Mouse (Mus musculus) heart, adult 18-20 months (tissue): Measurements from ENCODE around the gene Gga3. TPM values are rescaled to one million over a fixed set of nuclear protein-coding genes. Genes with fewer than 3 reads are reported as not detected.
A peak's percentile ranks its signal among the peaks of the same experiment; 100 is the strongest.
"Not testable (repeated sequence)": the region's sequence is repeated elsewhere in the genome, so short reads cannot be mapped to it uniquely, and the experiment has no call there.

ENCODE experiments used
- DNase-seq, 2 experiments: peaks; one replicate each; pipeline ENCODE4 v3.0.0; 2021 to 2022; ENCODE audit warnings: mixed read lengths in 1 of 2
- long read RNA-seq, 2 experiments: library from polyadenylated mRNA; stranded (forward); transcript quantifications; one replicate each; pipeline ENCODE4 v2.0.0; 2021
- total RNA-seq, 2 experiments: library from RNA; stranded (reverse); gene quantifications; 2 replicates each; pipeline ENCODE4 v1.2.3; 2021

The Gga3 gene
- 10 to 100 TPM; 16.1 to 19.0 TPM for total RNA-seq
- long read RNA-seq, experiment 1, partial matches to known transcripts: 0 of 16 reads
- long read RNA-seq, experiment 1, other reads (novel, unspliced or antisense): 13 of 16 reads
- long read RNA-seq, experiment 2, partial matches to known transcripts: 1 of 6 reads
- long read RNA-seq, experiment 2, other reads (novel, unspliced or antisense): 5 of 6 reads

DNA sequence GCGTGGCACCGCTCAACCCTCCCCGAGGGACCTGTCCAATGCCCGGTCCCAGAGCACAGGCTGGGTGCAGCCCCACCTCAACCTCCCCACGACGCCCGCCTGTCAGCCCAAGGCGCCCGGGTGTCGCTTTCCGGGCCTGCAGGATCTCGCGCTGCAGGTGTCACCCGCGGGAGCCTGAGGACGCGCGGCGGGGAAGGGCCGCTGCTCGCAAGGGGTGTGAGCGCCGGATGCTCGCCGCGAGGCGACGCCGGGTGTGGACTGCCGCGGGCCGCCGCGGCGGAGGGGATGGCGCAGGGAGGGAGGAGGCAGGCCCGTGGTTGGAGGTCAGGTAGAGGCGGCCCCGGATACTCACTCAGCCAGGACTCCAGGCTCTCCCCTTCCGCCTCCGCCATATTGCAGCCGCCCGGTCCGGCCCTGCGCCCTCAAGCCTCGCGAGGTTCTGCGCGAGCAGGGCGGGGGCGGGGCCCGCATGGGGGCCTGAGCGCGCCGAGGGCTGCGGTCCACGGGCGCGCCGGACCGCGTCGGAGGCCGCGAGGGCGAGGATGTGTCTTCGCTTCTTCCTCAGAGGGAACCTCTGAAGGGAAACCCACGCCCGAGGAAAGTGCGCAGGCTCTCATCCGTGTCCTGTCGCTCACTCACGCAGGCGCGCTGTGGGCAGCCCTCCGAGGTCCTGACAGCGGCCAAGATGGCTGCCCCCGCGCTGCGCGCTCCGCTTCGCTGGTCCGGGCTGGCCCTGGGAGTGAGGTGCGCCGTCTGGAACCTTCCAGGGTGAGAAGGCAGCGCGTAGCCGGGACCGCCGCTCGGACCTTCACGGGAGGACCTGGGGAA, at the start of gene Gga3, which contains the start of gene Mrps7:
Gga3 (minus strand) TSS at position 576 of the 828 bp plus-strand sequence.
Mrps7 (plus strand) TSS at position 450 of the 828 bp plus-strand sequence.
- peak; percentile 94 to 95 for DNase-seq

DNA sequence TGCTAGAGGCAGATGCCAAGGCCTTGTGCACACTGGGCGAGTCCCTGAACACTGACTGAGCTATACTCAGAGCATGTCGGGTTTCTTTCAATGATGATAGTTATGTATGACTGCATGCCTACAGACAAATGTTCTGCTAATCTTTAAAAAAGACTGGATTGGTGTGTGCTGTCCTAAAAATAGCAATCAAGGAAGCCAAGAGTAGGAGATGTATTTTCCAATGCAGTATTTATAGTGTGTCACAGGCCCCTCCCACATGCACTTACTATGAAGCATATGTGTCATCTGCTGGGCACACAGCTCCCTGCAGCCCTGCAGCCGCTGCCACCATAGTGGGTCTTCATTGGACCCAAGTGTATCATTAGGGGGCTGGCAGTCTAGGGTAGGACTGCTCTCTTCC, 49.3 kb upstream of the Gga3 start:
- DNase-seq: peak in 1 of 2 experiments; percentile 37

DNA sequence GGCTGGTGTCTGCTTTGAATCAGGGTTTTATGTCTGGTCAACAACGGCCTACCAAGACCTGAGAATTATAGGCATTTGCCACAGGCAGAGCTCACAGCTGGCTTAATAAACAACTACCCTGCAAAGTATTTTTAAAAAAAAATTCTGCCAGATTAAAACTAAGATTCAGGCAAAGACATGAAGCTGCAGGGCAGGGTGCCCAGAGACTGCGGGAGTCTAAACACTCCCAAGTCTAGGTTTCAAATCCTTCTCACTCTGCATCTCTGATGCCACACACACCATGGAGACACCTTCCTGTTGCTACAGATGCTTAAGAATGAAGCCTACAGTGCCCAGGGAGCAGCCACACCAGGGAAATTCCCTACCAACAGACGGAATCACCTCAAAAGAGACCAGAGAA, 47.8 kb upstream of the Gga3 start:
- DNase-seq: no peak

DNA sequence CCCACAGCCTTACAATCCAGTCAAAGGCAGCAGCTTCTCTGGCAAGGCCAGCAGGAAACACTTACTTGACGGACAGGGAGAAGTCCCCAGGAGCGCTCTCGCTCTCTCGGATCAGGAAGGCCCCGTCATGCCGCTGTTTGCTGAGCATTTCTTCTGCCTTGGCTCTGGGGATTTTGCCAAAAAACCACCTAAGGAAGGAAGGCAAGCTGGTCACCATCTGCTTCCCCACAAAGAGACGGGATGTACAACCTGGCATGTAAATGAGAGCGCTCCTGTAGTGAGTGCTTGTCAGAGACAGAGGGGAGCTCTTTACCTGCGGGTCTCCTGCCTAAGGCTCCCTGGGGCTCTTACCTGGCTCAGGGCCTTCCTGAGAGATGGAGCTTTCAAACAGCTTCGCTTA, 45.9 kb upstream of the Gga3 start:
- DNase-seq: no peak

DNA sequence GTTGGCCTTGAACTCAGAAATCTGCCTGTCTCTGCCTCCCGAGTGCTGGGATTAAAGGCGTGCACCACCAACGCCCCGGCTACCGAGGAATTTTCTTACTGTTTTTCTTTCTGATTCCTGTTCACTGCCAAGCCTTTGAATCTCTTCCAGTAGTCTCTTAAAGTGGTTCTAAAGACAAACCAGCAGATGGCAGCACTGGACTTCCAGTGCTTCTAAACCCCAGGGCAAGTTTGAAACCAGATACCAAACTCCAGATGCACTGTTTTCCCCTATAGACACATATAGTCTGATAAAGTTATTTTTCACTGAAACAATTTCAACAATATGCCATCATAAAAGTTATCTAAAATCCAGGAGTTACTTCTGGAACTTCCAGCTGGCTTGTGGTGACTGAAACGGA, 43.6 kb upstream of the Gga3 start:
- DNase-seq: peak; percentile 69 to 82

DNA sequence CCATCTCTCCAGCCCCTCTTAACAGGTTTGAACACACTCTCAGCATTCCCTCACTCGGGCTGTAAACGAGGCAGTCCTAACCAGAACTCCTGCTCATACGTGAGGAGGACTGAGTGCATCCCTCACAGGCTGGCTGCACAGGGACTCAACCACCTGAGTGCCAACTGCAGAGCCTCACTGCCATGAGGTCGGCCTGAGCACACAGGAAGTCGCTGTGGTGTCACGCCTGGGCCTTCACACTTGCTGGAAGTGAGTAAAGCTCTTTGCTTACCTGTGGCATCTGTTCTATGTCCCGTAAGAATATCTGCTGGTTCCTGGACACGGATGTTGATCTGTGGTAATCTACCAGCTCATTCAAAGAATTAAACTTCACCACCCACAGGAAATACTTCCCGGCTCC, 42.6 kb upstream of the Gga3 start:
- DNase-seq: no peak

DNA sequence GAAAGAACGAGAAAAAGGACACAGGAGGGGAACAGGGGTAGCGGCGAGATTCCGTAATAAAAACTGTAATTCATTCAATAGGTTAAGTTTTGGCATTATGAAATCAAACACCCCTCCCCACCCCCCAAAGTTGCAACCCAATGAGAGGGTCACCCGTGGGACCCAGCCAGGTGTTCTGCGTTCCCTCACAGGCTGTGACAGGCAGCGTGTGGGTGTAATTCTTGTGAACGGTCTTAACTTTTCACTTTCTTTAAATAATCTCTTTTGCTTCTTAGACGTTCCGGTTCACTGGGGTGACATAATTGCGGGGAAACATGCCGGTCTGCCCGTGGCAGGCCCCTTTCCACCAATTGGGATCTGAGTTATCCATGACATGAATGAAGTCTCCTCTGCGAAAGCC, 41.6 kb upstream of the Gga3 start:
- not testable (repeated sequence) for DNase-seq

DNA sequence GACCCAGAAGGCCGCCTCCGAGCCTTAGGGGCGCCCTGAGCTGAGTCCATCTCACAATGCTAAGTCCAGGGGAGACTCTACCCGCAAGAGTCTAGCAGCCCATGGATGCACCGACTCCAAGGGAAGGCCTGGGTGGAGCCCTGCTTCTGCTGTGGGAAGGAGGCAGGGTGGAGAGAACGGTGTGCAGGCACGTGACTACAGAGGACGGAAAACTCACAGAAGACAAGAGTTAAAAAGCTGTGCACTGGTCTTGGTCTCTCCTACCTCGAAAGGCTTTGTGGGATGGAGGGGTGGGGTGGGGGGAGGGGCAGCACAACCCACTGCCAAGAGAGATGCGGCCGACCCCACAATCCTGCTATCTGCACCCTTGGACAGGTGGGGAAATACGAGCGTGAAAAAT, 40.5 kb upstream of the Gga3 start:
- no peak for DNase-seq

DNA sequence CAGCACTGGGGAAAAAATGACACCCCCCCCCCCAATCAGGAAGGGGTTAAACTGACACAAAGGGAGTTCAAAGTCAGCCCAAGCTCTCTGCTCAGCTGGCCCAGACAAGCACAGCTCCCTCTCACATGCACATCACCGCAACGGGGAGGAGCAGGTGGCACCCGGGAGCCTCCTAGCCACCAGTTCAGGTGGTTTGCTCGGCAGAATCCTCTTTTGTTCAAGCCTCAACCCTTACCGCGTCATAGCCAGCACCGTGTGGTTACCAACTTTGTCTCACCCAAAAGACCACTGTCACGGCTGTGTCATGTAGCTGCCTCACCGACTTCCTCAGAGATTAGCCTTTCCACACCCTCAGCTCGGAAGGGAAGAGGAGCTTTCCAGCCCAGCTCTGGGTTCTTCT, 39.4 kb upstream of the Gga3 start:
- no peak for DNase-seq

DNA sequence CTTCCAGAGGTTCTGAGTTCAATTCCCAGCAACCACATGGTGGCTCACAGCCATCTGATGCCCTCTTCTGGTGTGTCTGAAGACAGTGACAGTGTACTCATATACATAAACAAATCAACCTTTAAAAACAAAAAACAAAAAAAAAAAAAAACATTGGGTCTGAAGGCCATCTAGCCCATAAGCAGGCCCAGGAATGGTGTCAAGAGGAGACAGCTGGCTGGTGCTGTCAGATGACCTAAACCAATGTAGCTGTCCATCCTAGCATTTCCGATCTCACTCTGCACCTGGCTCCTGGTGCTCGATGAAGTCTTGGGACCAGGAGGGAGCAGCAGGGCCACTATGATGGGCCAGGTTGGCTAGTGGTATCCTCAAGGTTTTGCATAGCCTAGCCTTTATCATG, 38.9 kb upstream of the Gga3 start:
- DNase-seq: no peak

DNA sequence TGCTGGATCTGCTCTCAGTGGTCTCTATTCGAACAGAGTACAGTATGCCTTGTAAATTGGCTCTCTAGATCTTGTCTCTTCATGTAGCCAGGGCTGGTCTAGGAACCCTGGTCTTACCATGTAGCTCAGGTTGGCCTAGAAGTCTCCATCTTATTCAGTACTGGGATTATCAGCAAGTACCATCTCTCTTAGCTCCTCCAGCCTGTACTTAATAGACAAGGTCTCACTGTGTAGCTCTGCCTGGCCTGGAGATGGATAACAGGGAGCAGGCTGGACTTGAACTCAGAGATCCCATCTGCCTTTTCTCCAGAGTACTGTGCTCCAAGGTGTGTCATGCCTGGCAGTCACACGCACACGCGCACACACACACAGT, 37.8 kb upstream of the Gga3 start:
- no peak for DNase-seq

DNA sequence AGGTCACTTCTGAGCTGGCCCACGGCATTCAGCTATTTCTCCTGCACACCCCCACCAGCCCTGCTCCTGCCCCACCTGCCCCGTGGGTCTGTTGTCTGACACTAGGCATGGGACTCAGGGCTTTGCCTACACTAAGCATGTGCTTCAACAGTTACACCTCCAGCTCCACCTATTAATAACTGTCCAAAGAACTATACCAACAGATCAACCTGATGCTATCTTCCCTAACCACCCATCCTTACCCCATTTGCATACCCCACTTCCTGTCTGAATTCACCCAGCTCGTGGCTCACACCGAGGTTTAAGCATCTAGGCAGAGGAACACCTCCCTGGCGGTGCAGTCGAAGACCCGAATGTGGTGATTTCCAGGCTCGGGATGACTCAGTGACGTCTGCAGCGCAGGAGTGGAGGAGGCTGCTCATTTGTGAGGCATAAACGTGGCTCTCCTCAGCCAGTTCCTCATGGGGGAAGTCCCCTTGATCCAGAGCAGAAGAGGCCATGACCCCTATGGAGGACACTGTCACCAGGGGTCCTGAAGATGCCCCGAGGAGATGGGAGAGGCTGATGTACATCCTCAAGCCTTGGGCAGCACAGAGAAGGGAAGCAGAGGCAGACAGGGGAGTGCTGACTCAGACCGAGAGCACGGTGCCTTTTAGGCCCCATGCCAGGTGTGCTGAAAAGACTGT, 37.3 kb upstream of the Gga3 start:
- peak in 1 of 2 experiments; percentile 30 for DNase-seq

DNA sequence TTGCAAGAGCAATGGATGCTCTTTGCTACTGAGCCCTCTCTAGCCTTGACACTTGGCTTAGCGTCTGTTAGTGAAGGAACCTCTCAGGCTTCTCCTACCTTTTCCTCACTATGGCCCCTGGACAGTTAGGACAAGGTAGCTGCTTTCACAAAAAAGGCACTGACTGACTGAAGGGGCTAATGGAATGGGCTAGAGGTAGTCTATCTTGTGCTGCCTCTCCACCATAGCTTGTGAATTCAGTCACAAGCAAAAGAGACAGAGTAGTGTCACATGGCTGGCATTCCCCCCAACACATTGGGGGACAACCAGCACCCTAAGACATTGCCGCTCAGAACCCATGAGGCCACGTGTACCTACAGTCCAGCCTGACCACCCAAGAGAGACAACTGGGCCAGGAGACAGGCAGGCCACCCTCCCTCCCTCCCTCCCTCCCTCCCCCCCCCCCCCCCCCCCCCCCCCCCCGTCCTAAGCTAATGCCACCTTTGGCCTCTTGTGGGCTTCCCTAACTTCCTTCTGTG, 36.5 kb upstream of the Gga3 start:
- no peak for DNase-seq

DNA sequence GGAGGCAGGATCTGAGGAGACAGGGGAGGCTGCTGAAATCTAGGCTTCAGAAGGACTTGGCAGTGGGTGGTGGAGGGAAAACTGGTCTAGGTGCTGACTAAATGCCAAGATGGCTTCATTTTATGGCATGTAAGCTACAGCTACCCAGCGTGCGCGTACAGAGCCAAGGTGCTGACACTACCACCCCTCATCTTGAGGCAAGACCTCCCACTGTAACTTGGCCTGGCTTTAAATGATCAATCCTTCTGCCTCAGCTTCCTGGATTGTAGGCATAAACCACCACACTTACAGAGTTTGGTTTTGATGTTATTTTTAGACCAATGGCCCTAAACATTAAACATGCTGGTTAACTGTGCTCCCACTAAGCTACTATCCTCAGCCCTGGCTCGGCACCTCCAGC, 35.7 kb upstream of the Gga3 start:
- DNase-seq: no peak

DNA sequence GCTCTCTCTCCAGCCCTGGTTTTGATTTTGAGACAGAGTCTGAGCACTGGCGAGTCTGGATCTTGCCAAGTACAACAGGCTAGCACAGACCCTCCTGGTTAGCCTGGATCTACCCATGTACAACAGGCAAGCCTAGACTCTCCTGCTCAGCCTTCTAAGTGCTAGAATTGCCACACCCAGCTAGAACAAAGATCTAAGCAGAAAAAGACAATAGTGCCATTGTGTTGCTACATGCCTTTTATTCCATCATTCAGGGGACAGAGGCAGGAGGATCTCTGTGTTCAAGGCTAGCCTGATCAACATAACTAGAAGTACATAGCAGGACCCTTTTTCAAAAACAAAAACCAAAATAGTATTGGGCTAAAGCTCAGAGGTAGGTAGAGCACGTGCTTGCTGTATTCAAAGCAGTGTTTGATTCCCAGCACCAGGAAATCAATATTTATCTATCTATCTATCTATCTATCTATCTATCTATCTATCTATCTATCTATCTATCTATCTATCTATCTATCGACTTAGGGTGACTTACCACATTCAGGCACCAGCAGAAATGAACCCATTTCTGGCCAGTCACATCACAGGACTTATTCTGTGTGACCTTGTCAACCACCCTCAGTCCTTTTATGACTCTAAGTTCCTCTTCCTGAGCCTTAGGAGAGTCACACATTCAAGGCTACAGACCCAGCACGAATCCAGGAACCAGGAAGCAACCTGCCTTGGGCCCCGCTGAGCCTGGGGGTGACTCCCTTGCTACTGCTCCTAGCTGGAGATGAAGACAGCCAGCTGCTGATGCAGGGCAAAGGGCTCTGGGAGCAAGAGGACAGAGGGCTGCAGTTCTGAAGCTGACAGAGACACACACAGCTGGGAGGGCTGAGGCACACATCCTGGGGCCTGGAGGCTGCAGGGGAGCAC, 34.9 kb upstream of the Gga3 start:
- DNase-seq: no peak

DNA sequence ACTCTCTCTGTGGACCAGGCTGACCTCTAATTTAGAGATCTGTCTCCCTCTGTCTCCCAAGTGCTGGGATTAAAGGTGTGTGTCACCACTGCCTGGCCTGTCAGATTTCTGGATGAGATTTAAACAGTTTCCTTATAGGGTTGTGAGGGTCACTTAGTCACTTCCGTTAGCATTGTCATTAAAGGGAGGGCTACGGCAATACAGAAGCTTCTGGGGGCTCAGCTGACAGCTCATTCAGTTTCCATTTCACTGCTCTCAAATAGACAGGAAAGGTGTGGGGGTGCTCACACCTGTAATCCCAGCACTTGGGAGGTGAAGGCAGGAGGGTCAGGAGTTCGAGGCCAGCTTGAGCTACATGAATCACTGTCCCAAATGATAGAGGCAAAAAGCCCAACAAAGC, 33.1 kb upstream of the Gga3 start:
- DNase-seq: no peak

DNA sequence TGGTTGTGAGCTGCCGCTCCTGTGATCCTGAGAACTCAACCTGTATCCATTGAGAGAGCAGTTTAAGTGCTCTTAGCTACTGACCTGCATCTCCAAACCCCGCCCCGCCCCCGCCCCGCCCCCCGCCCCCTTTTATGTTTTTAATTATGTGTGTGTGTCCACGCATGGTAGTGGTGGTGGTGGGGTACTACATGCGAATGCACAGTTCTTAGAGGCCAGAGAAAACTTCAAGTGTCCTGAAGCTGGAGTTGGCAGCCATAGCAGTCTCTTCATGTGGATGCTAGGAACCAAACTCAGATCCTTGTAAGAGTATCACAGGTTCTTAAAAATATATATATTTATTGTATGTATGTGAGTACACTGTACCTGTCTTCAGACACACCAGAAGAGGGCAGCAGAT, 31.6 kb upstream of the Gga3 start:
- DNase-seq: no peak

DNA sequence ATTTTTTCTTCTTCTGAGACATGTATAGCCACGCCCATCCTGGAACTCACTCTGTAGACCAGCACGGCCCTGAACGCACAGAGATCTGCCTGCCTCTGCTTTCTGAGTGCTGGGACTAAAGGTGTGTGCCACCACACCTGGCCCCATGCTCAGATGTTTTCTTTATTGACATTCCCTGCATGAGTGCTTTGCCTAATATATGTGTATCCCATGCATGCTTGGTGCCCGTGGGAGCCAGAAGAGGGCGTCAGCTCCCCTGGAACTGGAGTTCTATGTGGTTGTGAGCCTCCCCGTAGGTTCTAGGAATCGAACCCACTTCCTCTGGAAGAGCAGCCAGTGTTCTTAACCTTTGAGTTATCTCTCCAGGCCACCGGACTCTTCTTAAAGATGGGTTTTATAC, 31.2 kb upstream of the Gga3 start:
- DNase-seq: no peak

DNA sequence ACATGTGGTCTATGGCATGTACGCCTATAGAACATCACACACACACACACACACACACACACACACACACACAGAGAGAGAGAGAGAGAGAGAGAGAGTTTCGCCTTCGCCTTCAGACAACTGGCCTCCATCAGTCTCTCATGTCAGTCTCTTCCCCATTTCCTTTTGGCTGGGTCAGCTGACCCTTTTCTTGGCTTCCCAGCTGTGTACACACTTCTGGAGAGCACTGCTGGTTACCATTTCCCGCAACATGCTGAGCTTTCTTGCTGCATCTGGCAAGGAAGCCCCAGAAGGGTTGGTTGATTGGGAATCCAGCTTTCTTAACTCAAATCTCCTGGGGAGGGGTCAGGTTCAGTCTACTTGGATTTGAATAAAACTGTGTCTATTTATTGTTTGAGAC, 30.3 kb upstream of the Gga3 start:
- peak in 1 of 2 experiments; percentile 55 for DNase-seq

DNA sequence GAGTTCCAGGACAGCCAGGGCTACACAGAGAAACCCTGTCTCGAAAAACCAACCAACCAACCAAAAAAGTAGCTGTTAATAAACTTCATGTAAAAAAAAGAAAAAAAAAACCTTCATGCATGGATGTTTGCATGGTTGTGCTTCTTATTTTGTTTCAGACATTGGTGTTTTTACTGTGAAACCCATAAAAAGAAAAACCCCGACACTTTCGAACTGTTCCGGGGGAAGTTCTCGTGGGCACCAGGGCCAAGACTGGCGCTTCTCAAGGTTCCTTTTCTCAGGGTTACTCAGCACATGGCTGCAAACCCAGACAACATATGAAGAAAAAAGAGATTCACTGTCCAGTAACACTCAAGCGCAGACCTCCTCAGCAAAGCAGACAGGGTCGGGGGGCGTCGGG, 29.0 kb upstream of the Gga3 start:
- no peak for DNase-seq

DNA sequence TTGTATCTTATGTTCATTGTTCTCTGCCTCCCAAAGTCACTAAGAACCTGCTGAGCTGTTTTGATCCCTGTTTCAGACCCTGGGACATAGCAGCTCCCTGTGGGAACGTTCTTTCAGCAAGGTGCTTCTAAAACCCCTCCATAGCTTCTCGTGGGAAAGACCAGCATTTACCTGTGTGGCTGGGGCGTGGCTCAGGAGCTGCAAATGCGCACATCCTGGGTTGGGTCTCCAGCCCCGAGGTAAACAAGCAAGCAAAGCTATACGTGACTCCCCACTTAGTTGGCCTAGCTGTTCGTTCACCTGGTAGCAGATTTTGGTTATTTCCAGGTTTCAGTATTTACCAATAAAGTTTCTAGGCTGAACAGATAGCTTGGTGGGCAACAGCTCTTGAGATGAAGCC, 28.4 kb upstream of the Gga3 start:
- DNase-seq: no peak

DNA sequence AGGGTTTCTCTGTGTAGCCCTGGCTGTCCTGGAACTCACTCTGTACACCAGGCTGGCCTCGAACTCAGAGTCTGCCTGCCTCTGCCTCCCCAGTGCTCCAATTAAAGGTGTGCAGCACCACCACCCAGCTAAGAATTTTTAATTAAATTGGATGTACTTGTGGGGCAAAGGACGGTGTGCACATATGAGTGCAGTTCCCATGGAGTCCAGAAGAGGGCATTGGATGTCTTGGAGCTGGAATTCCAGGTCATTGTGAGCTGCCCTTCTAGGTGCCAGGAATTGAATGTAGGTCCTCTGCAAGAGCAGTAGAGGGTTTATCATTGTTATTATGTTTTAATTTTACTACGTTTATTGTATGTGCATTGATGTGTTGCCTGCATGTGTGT, 27.6 kb upstream of the Gga3 start:
- peak; percentile 55 to 67 for DNase-seq
